Mouse (Mus musculus) heart, embryonic 16.5 days (tissue): Measurements from ENCODE around the gene Kifc1. TPM values are rescaled to one million over a fixed set of nuclear protein-coding genes. Genes with fewer than 3 reads are reported as not detected.
"Not testable (repeated sequence)": the region's sequence is repeated elsewhere in the genome, so short reads cannot be mapped to it uniquely, and the experiment has no call there.

Source experiments
- ATAC-seq: fragments of 200-750 bp; cut with Nextera tagmentation; replicated peaks from 2 replicates; pipeline ENCODE4 v1.8.0; 2017; ENCODE audit warnings: moderate number of reproducible peaks; ENCODE audit not compliant: insufficient read depth, low FRiP score; ENCODE audit errors: extremely low read depth
- H3K27ac ChIP-seq: fragments of 300-500 bp; sonication (generic); 2 replicates; pipeline ENCODE4 v1.5.1; 2014; ENCODE audit warnings: mild to moderate bottlenecking, low read length, control low read depth, moderate library complexity
- H3K27me3 ChIP-seq: fragments of 300-500 bp; sonication (generic); 2 replicates; pipeline ENCODE4 v1.6.1; 2014; ENCODE audit warnings: low read length, mixed read lengths; ENCODE audit not compliant: control insufficient read depth, insufficient read depth
- H3K36me3 ChIP-seq: fragments of 300-500 bp; sonication (generic); 2 replicates; pipeline ENCODE4 v1.6.1; 2014; ENCODE audit not compliant: control insufficient read depth, insufficient read depth
- H3K4me1 ChIP-seq: fragments of 300-500 bp; sonication (generic); 2 replicates; pipeline ENCODE4 v1.6.1; 2014; ENCODE audit warnings: low read length, mixed read lengths; ENCODE audit not compliant: control insufficient read depth, insufficient read depth
- H3K4me2 ChIP-seq: fragments of 300-500 bp; sonication (generic); 2 replicates; pipeline ENCODE4 v1.6.1; 2014; ENCODE audit warnings: low read depth, mild to moderate bottlenecking, control low read depth, low read length
- H3K4me3 ChIP-seq: fragments of 300-500 bp; sonication (generic); 2 replicates; pipeline ENCODE4 v1.5.1; 2014; ENCODE audit warnings: mild to moderate bottlenecking, control low read depth, low read length
- H3K9ac ChIP-seq: fragments of 300-500 bp; sonication (generic); 2 replicates; pipeline ENCODE4 v1.6.1; 2014; ENCODE audit warnings: low read length, control low read depth
- H3K9me3 ChIP-seq: fragments of 300-500 bp; sonication (generic); replicated peaks from 2 replicates; pipeline ENCODE4 v1.6.1; 2016; ENCODE audit warnings: low read length; ENCODE audit not compliant: control insufficient read depth
- WGBS: fragments of 180-500 bp; shearing (Covaris S2); extraction: QIAGEN DNeasy Blood & Tissue Kit; methylation state at CpG from one replicate; pipeline ENCODE4 v1.1.7; 2014; 5-methylcytosine and 5-hydroxymethylcytosine counted together
- polyA plus RNA-seq: library from polyadenylated mRNA; unstranded; fragments of >200 nt; fragmentation: Nextera tagmentation; extraction: Ambion mirVana; gene quantifications from 2 replicates; pipeline ENCODE4 v1.2.1, GENCODE M21; 2015

Gene Kifc1
- polyA plus RNA-seq, 1 experiment from 2014 or later: 8.3 TPM

DNA sequence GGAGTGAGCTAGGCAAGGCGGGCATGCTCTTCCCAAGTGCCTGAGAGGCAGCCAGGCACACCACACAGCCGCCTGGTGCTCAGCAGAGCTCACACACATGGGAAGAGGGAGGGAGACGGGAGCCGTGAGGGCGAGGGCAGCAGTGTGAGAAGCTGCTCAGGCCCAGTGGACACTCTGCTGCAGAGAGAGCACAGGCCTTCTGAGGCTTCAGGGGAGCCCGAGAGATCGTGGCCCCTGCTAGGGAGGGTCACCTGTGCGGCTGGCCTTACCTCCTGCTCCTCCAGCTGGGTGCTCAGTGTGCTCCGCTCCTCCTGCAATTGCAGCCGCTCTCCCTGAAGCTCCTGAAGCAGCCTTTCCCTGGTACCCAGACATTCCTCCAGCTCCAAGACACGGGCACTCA, 6.1 kb downstream of the Kifc1 start:
- not testable (repeated sequence) for H3K27ac ChIP-seq, H3K9ac ChIP-seq, H3K4me1 ChIP-seq, H3K9me3 ChIP-seq, H3K4me3 ChIP-seq, ATAC-seq, H3K27me3 ChIP-seq, H3K4me2 ChIP-seq, H3K36me3 ChIP-seq
- WGBS: 86% methylated on average over 10 of the region's 11 CpGs

DNA sequence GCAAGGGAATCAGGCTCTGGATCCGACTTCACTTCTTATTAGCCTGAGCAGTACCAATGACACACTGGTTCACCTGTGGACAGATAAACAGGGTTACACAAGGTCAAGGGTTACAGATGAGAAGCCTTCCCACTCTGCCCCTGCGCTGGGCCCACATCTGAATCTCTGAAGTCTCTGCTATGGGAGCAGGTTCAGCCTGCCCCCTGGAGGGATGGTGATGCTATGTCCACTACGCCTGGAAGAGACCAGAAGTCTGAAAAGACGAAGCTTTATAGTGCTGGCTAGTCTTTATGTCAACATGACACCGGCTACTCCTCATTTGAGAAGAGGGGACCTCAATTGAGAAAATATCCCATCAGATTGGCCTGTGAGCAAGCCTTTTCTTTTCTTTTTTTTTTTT, 14.7 kb downstream of the Kifc1 start:
- not testable (repeated sequence) for H3K9me3 ChIP-seq, H3K4me2 ChIP-seq, ATAC-seq, H3K4me3 ChIP-seq, H3K4me1 ChIP-seq, H3K27ac ChIP-seq, H3K9ac ChIP-seq, H3K36me3 ChIP-seq, H3K27me3 ChIP-seq
- WGBS: 81% methylated on average over 5 of the region's 5 CpGs

DNA sequence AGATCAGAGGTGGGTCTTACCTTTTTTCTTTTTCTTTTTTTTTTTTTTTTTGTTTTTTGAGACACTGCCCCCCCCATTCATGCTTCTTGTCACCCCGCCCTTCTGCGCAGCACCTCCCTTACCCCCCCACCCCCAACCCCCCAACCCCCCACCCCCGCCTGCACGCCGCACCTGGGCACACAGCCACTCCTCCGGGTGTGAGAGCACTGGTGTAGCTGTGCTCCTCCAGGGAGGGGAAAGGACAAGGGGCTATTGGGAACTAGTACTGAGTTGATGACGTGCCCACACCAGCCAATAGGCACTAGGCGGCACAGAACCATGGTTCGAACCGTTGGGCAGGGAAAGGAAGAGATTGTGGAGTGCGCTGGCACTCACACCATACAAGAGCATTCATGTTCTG, 16.1 kb downstream of the Kifc1 start:
- H3K36me3 ChIP-seq: peaks cover 4% of the 10 kb centered on the region; the same call in 1 of the 2 replicates
- no peaks in the 10 kb centered on the region for H3K27me3 ChIP-seq
- H3K9me3 ChIP-seq: no peaks in the 10 kb centered on the region
- no peaks in the 10 kb centered on the region for H3K4me1 ChIP-seq
- no peak for ATAC-seq
- no peak overlapping the region for H3K27ac ChIP-seq
- H3K4me2 ChIP-seq: no peak overlapping the region
- no peak overlapping the region for H3K4me3 ChIP-seq
- WGBS: 85% methylated on average over 11 of the region's 11 CpGs
- H3K9ac ChIP-seq: no peak overlapping the region

DNA sequence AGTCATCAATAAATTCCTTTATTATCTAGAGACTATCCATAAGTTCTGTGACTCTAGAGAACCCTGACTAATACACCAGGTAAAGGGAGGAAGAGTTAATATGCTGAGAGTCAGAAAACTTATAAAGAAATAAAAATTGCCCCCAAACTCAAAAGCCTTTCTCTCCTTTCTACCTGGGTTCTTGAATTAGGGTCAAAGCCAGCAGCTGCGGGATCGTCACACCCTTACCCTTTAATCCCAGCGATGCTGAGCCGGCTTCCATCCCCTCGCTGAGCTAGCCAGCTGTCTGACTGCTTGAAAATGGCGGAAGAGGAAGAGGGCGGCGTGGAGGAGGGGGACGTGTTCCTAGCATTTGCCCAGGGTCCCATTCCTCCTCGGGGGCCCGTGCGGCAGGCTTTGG, 16.9 kb downstream of the Kifc1 start, which contains the start of gene Gm7029:
Gene Gm7029 (plus strand): TSS at position 301 of the 400 bp plus-strand sequence.
- not testable (repeated sequence) for H3K9ac ChIP-seq, H3K4me1 ChIP-seq, H3K27me3 ChIP-seq, H3K36me3 ChIP-seq, H3K27ac ChIP-seq, ATAC-seq, H3K4me3 ChIP-seq, H3K4me2 ChIP-seq, H3K9me3 ChIP-seq
- WGBS: 78% methylated on average over 4 of the region's 12 CpGs

DNA sequence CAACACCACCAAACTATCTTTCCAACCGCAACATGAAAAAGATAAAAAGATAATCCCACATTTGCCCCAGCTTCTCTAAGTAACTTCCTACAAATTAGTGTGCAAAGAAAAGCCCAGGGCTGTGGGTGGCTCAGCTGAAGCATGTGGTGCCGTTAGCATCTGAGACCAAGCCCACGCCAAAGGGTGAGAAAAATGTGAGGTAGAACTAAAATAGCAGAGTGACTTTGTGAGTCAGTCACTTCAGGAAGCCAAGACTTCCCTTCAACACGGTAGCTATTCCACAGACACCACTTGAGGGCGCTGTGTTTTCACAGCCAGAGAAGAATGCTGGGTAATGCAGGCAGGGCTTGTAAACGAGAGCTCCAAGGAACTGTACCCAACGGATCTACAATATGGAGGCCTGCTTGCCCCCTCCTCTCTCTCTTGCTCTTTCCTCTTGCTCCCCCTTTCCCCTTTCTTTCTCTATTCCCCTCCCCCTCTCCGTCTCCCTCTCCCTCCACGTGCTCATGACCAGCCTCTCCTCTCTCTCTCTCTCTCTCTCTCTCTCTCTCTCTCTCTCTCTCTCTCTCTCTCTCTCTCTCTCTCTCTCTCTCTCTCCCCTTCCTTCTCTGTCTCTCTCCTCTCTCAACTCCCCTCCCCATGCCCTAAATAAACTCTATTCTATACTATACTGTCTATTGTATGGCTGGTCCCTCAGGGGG, 25.0 kb downstream of the Kifc1 start:
- H3K36me3 ChIP-seq: no peaks in the 10 kb centered on the region

DNA sequence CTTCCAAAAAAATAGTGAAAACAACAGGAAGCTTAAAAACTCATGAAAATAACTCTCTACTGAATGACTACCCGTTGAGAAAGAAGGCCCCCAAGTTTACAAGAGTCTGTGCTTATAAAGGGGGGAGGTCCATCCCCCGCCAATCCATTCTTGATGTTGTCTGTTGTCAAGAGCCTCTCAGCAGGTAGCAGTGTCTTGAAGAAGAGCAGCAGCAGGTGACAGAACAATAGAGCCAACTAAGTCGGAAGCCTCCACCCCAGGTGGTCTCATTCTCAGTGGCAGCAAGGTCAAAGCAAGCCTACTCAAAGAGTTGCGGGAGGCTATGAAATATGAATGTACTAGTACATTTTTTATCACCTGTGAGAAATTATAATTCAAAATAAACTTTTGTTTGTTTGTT, 32.6 kb downstream of the Kifc1 start:
- Histone ChIP-seq H3K9me3 (0 out of 2 replicates have a peak, but pooled peaks cover 3% of the 10 kb centered on the region), H3K27ac (no peak overlapping the region)

More for the DNA sequence above, 25.0 kb downstream of the Kifc1 start:
- Histone ChIP-seq H3K4me3 (no peak overlapping the region), H3K9me3 (no peaks in the 10 kb centered on the region), H3K9ac (no peak overlapping the region), H3K27me3 (no peaks in the 10 kb centered on the region), H3K4me1 (0 out of 2 replicates have a peak, but pooled peaks cover 2% of the 10 kb centered on the region), H3K27ac (no peak overlapping the region), H3K4me2 (peak overlapping the region; percentile 37; the same call in 1 of the 2 replicates)
- no peak for ATAC-seq
- WGBS: 23% methylated on average over 8 of the region's 9 CpGs

DNA sequence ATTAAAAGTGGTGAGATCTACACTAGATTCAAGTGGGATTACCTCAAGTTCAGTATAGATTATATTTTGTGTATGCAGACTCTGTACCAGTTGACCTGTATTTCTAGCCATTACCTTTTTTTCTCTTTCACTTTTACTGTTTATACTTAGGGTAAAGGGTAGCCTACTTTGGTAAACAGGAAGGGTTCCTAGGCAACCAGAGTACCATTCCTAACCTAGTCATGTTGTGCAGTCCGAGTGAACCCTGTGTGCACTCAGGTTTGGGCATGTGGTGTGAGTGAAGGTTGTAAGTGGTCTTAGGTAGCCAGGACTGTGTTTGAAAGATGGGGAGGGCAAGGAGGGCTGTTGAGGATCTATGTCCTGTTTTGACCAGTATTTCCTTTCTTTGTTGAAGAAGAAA, 39.1 kb downstream of the Kifc1 start:
- ATAC-seq: no peak
- 0 out of 2 replicates have a peak, but pooled peaks cover 2% of the 10 kb centered on the region for H3K36me3 ChIP-seq
- no peak overlapping the region for H3K27ac ChIP-seq
- H3K4me1 ChIP-seq: no peaks in the 10 kb centered on the region
- WGBS: 46% methylated on average over 1 of the region's 1 CpGs
- H3K9me3 ChIP-seq: no peaks in the 10 kb centered on the region
- no peak overlapping the region for H3K9ac ChIP-seq
- H3K27me3 ChIP-seq: no peaks in the 10 kb centered on the region
- no peak overlapping the region for H3K4me3 ChIP-seq
- H3K4me2 ChIP-seq: no peak overlapping the region

More for the DNA sequence above, 32.6 kb downstream of the Kifc1 start:
- no peaks in the 10 kb centered on the region for H3K36me3 ChIP-seq
- WGBS: 77% methylated on average over 4 of the region's 4 CpGs
- H3K9ac ChIP-seq: no peak overlapping the region
- no peak overlapping the region for H3K4me2 ChIP-seq
- H3K4me3 ChIP-seq: no peak overlapping the region
- no peaks in the 10 kb centered on the region for H3K4me1 ChIP-seq
- ATAC-seq: no peak
- H3K27me3 ChIP-seq: no peaks in the 10 kb centered on the region

DNA sequence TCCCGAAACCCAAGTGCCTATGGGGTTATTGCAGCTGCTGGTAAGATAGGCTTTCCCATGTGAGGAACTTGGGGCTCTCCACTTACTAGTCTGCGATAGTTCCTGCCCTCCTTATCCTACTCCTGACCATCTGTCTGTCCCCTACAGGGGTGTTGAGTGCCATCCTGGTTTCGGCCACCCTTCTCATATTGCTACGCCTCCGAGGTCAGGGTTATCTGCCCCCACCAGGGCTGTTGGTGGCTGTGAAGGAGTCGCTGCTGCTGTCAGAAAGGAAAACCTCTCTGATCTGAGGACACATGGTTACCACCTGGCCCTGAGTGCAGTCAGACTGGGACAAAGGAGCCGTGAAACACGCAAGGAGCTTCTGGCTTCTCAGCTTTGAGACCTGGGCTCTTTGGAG, 42.3 kb downstream of the Kifc1 start:
- 69% methylated on average over 8 of the region's 8 CpGs for WGBS
- no peaks in the 10 kb centered on the region for H3K9me3 ChIP-seq
- no peak overlapping the region for H3K27ac ChIP-seq
- no peak for ATAC-seq
- H3K9ac ChIP-seq: no peak overlapping the region
- H3K4me3 ChIP-seq: no peak overlapping the region
- no peaks in the 10 kb centered on the region for H3K27me3 ChIP-seq
- no peak overlapping the region for H3K4me2 ChIP-seq
- 0 out of 2 replicates have a peak, but pooled peaks cover 2% of the 10 kb centered on the region for H3K36me3 ChIP-seq
- peaks cover 10% of the 10 kb centered on the region for H3K4me1 ChIP-seq

DNA sequence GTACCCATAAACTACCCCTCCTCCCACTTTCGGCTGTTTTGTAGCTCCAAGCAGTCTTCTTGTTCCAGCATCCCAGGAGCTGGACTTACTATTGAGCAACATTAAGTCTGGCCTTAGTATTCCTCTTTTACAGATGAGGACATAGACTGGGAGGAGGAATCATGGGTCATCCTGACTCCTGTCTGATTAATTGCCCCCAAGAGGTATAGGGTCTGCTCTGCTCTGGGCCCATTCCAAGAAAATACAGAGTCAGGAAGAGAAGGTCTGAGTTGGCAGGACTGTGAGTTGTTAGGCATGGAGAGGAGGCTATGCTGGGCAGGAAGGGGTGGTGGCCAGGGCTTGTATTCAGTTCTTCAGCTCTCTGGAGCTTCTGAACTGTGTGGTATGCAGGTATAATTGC, 46.3 kb downstream of the Kifc1 start:
- Histone ChIP-seq H3K9me3 (no peaks in the 10 kb centered on the region), H3K4me1 (peaks cover 10% of the 10 kb centered on the region), H3K9ac (peak overlapping the region; percentile 18; the same call in 1 of the 2 replicates), H3K4me3 (no peak overlapping the region), H3K4me2 (peak overlapping the region; percentile 87; the same call in 1 of the 2 replicates), H3K36me3 (0 out of 2 replicates have a peak, but pooled peaks cover 2% of the 10 kb centered on the region), H3K27ac (no peak overlapping the region), H3K27me3 (no peaks in the 10 kb centered on the region)
- ATAC-seq: no peak
- WGBS: 83% methylated on average over 1 of the region's 1 CpGs
